ENCODE assay signal across 26 mouse cellular contexts in genomic region chr5:149277529-149277928, GRCm38 (mm10). TPM values are rescaled to one million over a fixed set of nuclear protein-coding genes. Genes with fewer than 3 reads are reported as not detected.
A peak's percentile ranks its signal among the peaks of the same experiment; 100 is the strongest.
DNase-seq lines count a peak whose midpoint lies in the region; ATAC-seq and TF ChIP-seq lines count a peak whose summit lies in the region.
"Had no signal": no experiment of that assay in that cellular context is flagged by ENCODE, and none has a peak within 500 bp of the region (broad histone marks: within the 10 kb centered on the region; RNA-seq: fewer than 3 reads in every experiment).

No protein-coding gene starts in this region.

- no peak overlapping the region for H3K9ac ChIP-seq in liver, embryonic 11.5 days (ENCODE audit: low read depth, low read length)
- H3K9ac ChIP-seq: embryonic facial prominence, embryonic 15.5 days; forebrain, postnatal 0 days; heart, embryonic 12.5 days; heart, embryonic 15.5 days; hindbrain, embryonic 13.5 days had no signal

- H3K4me3 ChIP-seq in thymus, adult 2 months (ENCODE audit: control insufficient read depth, insufficient read depth, low read length): no peak overlapping the region
- no peak overlapping the region for H3K4me3 ChIP-seq in liver, embryonic 11.5 days (ENCODE audit: low read depth, low read length)
- H3K4me3 ChIP-seq: embryonic facial prominence, embryonic 15.5 days; heart, embryonic 12.5 days; heart, embryonic 15.5 days; hindbrain, embryonic 10.5 days; hindbrain, embryonic 13.5 days had no signal

- ATAC-seq in liver, embryonic 11.5 days (replicated peaks; ENCODE audit: low FRiP score): no peak
- ATAC-seq: CD4-positive, CD25-positive, alpha-beta regulatory T cell, adult 4 months; forebrain, embryonic 14.5 days; forebrain, postnatal 0 days; hindbrain, embryonic 16.5 days had no signal

- no peaks in the 10 kb centered on the region for H3K27me3 ChIP-seq in thymus, adult 2 months (ENCODE audit: control insufficient read depth, insufficient read depth, low read length)
- no peaks in the 10 kb centered on the region for H3K27me3 ChIP-seq in liver, embryonic 11.5 days (replicated peaks; ENCODE audit: control insufficient read depth, insufficient read depth, low read length)
- H3K27me3 ChIP-seq: embryonic facial prominence, embryonic 15.5 days; heart, embryonic 12.5 days; heart, embryonic 15.5 days; hindbrain, embryonic 13.5 days had no signal

- H3K4me1 ChIP-seq in thymus, adult 2 months (replicated peaks; ENCODE audit: control insufficient read depth, insufficient read depth, low read length): peaks cover 18% of the 10 kb centered on the region
- H3K4me1 ChIP-seq in liver, embryonic 11.5 days (replicated peaks; ENCODE audit: control insufficient read depth, insufficient read depth, low read length): peaks cover under 1% of the 10 kb centered on the region; the same call in 1 of the 2 replicates
- H3K4me1 ChIP-seq: embryonic facial prominence, embryonic 15.5 days; heart, embryonic 12.5 days; heart, embryonic 15.5 days had no signal

- 85% methylated on average over 5 of the region's 5 CpGs for WGBS in thymus, adult 2 months
- WGBS in liver, embryonic 11.5 days: 74% methylated on average over 5 of the region's 5 CpGs

- no peaks in the 10 kb centered on the region for H3K36me3 ChIP-seq in thymus, adult 2 months (ENCODE audit: control insufficient read depth, insufficient read depth, low read length)
- H3K36me3 ChIP-seq in liver, embryonic 11.5 days (ENCODE audit: control insufficient read depth, insufficient read depth, low read length): no peaks in the 10 kb centered on the region
- H3K36me3 ChIP-seq: embryonic facial prominence, embryonic 15.5 days; heart, embryonic 12.5 days; heart, embryonic 15.5 days; hindbrain, embryonic 10.5 days; hindbrain, embryonic 13.5 days had no signal

- H3K27ac ChIP-seq in thymus, adult 2 months (ENCODE audit: control insufficient read depth, insufficient read depth, low read length): no peak overlapping the region
- no peak overlapping the region for H3K27ac ChIP-seq in liver, embryonic 11.5 days (ENCODE audit: low read depth, low read length)
- H3K27ac ChIP-seq: embryonic facial prominence, embryonic 15.5 days; heart, embryonic 15.5 days; hindbrain, embryonic 10.5 days; hindbrain, embryonic 13.5 days had no signal

- peaks cover 3% of the 10 kb centered on the region; the same call in 1 of the 2 replicates for H3K9me3 ChIP-seq in liver, embryonic 11.5 days (ENCODE audit: control insufficient read depth, low read length)
- H3K9me3 ChIP-seq: embryonic facial prominence, embryonic 15.5 days had no signal

- no peak for TF ChIP-seq POLR2A in thymus, adult 2 months (IDR thresholded peaks at IDR 0.05; ENCODE audit: control insufficient read depth, extremely low read depth, insufficient read depth, low read length, poor library complexity)

- no peak for TF ChIP-seq CTCF in thymus, adult 2 months (IDR thresholded peaks at IDR 0.05; ENCODE audit: borderline replicate concordance, control insufficient read depth, extremely low read depth, insufficient read depth, low read length, poor library complexity)

- no peak overlapping the region for H3K4me2 ChIP-seq in liver, embryonic 11.5 days
- H3K4me2 ChIP-seq: embryonic facial prominence, embryonic 15.5 days; heart, embryonic 12.5 days; heart, embryonic 15.5 days; hindbrain, embryonic 13.5 days had no signal

- peak; percentile 62 for DNase-seq in thymus, postnatal 14 days
- no peak for DNase-seq in thymus, adult 2 months
- DNase-seq in ZHBTc4 (ENCODE audit: low read depth, low spot score): peak; percentile 74
- peak; percentile 45 for DNase-seq in thymus, postnatal 25 days
- no peak for DNase-seq in liver, embryonic 11.5 days (ENCODE audit: low spot score)
- DNase-seq in lung, postnatal 4 days: no peak
- DNase-seq: adrenal gland, adult 2 months; adrenal gland, postnatal 14 days; cerebellum, adult 11-12 months; cerebellum, adult 8-10 months; cerebellum, postnatal 10 days; cerebellum, postnatal 36 days; embryo, embryonic 11 days; forebrain, postnatal 0 days; gastrocnemius, postnatal 25 days; heart, adult 18-20 months; heart, postnatal 10 days; heart, postnatal 36 days had no signal

RNA-seq across cellular contexts. Expression of gene Alox5ap, which starts 13.0 kb away (rescaled TPM):
- 31.6 and 50.1 TPM in 2 replicates for polyA plus RNA-seq in thymus, adult 2 months (2012; rRNA removed)
- polyA plus RNA-seq in liver, embryonic 11.5 days (2014; fragmentation: Nextera tagmentation; extraction: Ambion mirVana): 20.7 and 24.4 TPM in 2 replicates

Comparison
In these comparisons a context has a peak if more than half of its experiments do, and no peak if none do; other contexts are left out.
1. DNase-seq: peak in thymus, postnatal 14 days (single experiment), ZHBTc4 (single experiment) and thymus, postnatal 25 days (single experiment); none in thymus, adult 2 months (single experiment), liver, embryonic 11.5 days (single experiment) and lung, postnatal 4 days (0 of 2).